Mouse (Mus musculus) megakaryocyte-erythroid progenitor cell, adult 5-6 weeks (primary cell): ENCODE results near the gene Minpp1. TPM values are rescaled to one million over a fixed set of nuclear protein-coding genes. Genes with fewer than 3 reads are reported as not detected.
"Not testable (repeated sequence)": the region's sequence is repeated elsewhere in the genome, so short reads cannot be mapped to it uniquely, and the experiment has no call there.

Experiments
- ATAC-seq: replicated peaks from 2 replicates; pipeline ENCODE4 v1.8.0; 2016; ENCODE audit warnings: mild to moderate bottlenecking, inconsistent platforms; ENCODE audit not compliant: severe bottlenecking, poor library complexity, low FRiP score, low TSS enrichment
- total RNA-seq, 2 experiments: library from RNA; stranded (forward) in 1 of 2; stranded (reverse) in 1 of 2; fragments of 200-1000, 215-1000 nt in 1 of 2; fragments of >200 nt in 1 of 2; fragmentation: Nextera tagmentation in 1 of 2; gene quantifications; 2 replicates each; pipeline ENCODE4 v1.2.3; 2014 to 2017

Minpp1 gene
- total RNA-seq (2014; fragmentation: Nextera tagmentation) = 239 and 247 TPM in 2 replicates
- 192 and 210 TPM in 2 replicates for total RNA-seq (2017)

DNA sequence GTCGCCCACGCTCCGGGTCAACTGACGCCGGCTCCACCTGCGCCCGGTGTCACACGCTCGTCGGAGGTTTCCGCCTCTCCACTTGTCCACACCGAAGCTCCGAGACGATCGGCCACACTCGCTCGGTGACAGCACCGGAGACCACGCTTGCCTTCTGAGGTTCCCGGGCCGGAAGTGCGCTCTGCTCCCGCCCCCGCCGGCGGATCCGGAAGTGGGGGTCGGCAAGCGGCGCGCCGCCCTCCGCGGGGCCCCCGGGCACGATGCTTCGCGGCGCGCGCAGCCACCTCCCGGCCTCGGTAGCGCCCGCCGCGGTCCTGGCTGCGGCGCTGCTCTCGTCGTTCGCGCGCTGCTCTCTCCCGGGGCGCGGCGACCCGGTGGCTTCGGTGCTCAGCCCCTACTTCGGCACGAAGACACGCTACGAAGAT lies at the start of gene Minpp1:
Minpp1 (plus strand) TSS at position 89 of the 425 bp plus-strand sequence.
- ATAC-seq = peak; percentile 67

DNA sequence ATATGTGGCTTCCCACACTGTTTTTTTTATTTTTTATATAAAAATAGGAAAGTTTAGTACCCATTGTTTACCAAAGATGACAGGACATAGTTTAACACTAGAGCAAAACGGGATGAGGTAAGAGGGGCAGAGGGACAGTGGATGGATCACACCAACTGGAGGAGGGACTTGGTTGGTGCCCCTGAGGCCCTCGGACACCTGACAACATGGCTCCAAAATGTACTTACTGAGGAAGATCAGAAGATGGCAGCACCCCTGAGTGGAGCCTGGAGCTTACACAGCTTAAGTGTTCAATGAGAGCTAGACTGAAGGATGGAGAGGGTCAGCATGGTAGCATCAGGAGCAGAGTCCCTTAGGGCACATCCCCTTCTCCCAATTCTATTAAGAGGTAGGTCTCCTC lies 46.2 kb upstream of the Minpp1 start:
- ATAC-seq = no peak

DNA sequence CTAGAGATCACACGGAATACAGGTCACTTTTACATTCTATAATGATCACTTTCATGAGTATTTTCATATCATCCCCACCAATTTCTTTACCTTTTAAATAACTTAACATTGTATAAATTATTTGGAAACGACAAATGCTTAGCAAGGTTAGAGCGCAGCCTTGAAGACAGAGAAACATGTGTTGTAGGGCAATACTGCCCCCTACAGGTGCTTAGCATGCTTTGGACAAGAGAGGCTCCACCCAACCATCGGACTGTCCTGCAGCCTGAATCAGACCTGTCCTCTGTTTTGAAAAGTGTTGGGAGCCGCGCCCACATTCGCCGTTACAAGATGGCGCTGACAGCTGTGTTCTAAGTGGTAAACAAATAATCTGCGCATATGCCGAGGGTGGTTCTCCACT lies 44.0 kb upstream of the Minpp1 start:
- no peak for ATAC-seq

DNA sequence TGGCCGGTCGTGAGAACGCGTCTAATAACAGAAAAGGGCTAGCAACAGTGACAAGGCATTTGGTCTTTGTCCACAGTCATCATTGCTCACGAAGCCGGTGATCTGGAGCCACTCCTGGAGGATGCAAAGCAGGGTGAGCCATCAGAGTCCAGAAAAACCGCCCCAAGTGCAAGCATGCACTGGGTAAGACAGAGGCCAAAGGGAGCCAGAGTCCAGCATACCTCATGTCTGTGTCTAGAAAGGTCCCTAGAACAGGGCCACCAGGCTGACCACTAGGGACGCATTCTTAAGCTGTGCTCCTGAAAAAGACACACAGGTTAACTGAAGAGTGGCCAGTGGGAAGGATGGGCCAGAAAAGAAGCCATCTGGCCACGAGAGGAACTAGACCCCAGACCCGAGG lies 36.6 kb upstream of the Minpp1 start:
- ATAC-seq = no peak

DNA sequence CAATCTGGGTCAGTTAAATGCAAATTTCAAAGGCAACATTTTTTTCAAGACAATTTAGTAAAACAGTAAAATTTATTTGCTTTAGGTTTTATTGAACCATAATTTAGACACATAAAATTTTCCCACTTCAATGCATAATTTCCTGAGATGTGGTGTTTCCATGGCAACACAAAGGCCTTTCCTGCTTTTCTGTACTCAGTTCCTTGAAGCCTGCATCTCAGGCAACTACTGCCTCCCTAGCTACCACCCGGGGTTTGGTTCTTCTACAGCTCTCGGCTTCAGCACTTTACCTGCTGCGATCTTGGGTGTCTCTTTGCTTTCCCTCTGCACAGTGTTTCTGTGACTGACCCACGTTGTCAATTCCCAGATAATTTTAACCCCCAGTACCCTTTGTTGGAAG lies 33.3 kb upstream of the Minpp1 start:
- ATAC-seq = no peak

DNA sequence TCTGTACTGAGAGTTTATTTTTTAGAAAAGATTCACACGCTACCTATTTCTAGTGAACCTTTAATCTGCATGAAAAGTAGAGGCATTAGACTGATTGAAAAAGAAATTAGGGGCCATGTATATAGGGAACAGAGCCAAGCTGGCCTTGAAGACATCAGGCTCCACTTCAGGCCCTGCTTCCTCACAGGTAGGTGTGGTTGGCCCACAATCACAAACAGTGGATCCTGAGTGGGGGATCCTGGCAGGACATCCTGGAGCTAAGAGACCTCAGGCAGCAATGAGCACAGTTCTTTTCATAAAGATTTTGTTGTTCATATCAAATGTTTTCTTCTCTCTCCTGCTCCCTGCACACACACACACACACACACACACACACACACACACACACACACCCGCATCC lies 28.8 kb upstream of the Minpp1 start:
- no peak for ATAC-seq

DNA sequence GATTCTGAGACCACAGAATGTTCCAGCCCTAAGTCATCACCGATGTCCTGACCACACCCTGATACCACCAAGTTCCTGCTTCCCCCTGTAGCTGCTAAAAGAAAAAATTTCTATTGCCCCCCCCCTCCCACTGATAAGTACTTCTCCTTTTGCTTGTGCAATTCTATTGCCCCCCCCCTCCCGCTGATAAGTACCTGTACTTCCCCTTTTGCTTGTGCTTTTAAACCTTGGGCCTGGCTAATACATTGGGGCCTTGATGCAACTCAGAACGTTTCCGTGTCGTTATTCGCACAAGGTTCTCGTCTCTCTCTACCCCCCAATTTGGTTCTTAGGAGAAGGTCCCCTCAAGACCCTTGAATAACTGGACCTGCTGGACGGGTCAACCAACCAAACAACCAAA lies 27.9 kb upstream of the Minpp1 start:
- ATAC-seq = not testable (repeated sequence)

DNA sequence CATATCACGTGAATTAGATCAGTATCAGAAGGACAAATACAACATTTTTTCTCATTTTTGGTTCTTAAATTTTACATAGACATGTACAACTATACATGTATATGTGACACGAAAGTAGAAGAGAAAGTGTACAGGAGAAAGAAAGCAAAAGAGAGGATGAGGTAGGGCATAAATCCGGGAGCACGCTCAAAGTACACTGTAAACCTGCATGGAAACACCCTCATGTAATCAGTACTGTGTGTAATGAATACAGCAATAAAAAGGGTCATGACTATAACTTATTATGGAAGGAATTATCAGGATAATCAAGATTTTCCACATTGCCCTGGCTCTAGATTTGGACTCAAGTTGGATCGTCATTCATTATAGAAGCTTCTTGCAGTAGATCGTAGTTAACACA lies 22.5 kb upstream of the Minpp1 start:
- ATAC-seq = no peak

DNA sequence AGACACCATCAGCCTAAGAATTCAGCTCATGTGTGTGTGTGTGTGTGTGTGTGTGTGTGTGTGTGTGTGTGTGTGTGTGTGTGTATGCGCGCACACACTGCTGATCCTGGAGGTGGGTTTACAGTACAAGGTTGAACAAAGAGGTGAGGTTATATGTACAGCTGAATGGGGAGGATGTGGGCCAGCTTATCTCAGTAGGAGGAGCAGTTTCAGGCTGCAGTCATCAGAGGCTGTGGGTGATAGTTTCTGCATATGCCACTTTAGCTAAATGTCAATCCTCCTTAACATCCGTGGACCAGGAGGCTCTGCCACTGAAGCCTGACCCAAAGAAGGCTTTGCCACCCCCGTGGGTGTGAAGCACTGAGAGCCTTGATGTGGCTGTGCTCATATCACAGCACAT lies 20.3 kb upstream of the Minpp1 start:
- ATAC-seq = peak; percentile 62

DNA sequence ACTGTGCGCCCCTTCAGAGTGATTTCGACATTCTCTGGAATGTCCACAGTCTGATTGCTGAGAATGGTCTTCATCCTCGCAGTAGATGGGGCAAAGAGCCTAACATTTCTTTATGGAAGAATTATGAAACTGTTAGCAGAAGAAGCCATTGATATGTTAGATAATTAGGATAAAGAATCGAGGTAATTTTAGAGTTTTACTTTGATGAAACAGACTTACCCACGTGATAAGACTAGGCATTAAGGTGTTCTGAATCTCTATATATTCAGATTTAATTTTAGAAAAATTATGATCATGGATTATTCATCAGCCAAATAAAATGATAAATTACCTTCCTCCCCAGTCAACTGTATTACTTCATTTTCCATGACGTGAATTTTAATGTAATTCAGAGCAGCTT lies 19.1 kb upstream of the Minpp1 start, which contains the start of gene Rpl9-ps6:
Rpl9-ps6 (minus strand) TSS at position 101 of the 400 bp plus-strand sequence.
- no peak for ATAC-seq

DNA sequence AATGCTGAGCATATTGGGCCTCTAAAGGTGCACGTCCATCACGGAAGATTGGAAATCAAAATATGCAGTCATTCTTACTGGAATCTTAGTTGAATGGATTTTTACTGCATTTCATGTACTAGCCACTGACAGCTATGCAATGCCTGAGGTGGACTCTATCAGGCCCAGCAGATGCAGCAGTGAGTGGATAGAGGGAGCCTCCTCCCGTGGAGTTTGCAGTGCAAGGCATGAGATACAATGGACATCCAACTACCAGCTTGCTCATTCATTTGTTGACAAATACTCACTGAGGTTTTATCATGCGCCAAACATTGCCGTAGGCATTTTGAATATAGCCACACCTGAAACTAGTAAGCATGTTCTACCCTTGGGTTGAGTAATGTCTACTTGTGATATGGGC lies 18.2 kb upstream of the Minpp1 start:
- peak; percentile 75 for ATAC-seq

DNA sequence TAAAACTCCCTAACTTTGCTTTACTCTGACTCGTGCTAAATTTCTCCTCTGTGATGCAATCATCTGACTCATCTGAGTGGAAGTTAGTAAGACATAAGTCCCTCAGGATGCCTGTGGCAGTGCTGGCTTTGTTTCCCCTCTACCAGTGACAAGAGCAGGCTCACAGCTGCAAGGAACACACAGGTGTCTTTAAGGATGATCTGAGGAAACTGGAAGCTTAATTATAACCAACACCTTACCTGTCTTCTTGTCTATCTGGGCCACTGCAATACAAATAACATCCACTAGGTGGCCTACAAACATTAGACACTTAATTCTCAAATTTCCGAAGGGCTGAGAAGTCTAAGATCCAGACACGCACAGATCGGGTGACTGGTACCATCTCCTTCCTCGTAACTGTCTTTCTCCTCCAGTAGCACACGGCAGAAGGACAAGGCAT lies 15.5 kb upstream of the Minpp1 start:
- peak; percentile 57 for ATAC-seq

DNA sequence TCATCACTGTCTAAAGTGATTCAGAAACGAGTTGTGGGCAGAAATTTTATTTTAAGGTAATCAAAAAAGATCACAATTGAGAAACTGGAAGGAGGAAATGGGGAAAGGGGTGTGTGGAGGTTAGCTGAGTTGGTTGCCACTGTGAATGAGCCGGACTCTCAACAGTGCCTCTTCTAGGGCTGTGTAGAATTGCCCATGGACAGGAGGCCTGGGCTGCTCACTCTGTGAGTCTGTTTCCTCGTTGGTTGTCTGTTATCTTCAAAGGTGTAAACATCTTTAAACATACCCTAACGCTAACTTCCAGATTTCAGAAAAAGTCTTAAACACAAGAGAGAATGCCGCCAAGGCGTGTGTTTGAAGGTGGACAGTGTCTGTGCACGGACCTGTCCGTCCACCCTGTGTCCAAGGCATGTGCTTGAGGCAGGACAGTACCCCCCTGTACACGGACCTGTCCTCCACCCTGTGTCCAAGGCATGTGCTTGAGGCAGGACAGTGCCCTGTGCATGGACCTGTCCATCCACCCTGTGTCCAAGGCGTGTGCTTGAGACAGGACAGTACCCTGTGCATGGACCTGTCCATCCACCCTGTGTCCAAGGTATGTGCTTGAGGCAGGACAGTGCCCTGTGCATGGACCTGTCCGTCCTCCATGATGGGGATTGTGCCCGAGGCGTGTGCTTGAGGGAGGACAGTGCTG lies 14.9 kb upstream of the Minpp1 start:
- peak; percentile 52; the same call in 1 of the 2 replicates for ATAC-seq

DNA sequence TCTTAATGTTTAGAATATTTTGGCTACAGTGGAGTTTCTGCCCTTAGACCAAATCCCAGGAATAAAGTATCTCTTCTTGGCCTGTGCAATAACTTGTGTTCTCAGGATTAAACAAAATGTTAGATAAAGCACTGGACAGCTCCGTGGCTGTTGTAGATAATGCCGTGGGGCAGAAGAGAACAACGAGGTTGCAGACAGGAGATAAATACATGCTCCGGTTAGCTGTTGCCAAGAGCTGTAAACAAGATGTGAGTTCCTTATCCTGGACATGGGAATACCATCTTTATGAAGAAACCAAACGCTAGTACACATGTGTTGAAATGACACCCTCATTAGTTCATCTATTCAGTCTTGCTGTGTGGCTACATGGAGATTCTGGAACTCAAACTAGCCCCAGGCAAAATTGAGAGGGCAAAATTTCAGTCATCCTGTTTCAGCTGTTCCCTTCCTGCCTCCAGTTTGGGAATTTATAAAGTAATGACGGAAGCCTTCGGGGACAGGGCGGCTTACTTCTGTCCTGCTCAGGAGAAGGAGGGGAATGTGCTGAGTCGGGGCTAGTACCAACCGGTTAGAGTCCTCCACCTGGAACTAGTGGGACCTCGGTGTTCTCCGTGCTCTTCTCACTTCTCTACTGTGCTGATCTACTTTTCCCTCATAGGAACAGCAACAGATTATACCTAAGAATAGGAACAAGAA lies 9.4 kb upstream of the Minpp1 start:
- peak; percentile 82 for ATAC-seq

DNA sequence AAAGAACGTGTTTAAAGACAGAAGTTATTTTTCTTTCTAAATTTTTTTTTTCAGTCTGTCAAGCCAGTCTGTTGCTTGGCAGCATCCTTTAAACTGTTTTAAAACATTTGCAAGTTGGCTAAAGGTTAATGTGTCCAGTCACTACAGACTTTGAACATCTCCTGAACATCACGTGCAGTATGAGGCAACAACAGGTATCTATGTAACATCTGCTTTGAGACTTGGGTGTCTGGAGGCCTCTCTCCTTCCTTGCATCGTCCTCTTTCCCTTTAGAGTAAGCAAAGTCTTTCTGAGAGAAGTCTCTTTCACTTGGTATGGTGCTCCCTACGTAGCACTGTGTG lies 8.9 kb upstream of the Minpp1 start:
- ATAC-seq = no peak

DNA sequence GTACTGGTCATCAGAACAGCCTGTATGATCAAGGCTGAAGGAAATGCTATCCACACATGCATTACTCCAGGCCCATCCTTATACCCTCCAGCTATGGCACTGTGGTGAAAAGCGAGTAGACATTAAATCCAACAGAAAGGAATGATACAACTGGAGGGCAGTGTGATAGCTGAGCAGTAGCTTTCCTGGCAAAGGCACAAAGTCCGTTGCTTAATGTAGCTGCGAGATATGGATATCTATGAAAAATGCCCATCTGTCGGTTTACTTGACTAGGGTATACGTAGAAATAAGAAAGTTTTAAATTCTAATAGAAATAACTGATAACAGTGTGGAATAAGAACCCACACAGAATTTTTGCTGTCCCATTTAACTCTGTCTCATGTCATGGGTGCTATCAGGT lies 5.3 kb upstream of the Minpp1 start:
- peak; percentile 60 for ATAC-seq

DNA sequence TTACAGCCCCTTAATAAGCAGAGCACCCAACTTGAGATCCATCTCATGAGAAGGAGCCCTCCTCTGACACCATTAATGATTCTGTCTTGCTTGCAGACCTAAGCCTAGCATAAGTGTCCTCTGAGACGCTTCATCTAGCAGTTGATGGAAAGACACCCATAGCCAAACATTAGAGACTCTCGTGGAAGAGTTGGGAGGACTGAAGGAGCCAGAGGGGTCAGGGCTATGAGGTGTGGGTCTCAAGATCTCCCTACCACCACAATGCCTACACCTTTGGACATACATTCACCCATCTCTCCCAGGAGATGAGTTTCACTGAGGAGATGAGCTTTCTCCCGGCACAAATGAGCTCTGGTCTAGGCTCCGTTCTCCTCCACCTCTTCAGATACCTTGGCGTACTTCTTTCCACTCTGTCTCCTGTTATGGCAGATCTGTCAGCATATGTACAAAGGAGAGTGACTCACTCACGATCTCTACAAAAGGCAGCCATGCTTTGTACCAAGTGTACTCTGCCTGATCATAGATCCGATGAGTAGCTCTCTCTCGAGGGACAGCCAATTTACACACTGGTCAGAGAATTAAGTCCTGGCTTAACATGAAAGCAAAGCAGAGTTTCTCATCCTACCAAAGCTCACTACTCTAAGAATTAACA lies 4.7 kb upstream of the Minpp1 start:
- ATAC-seq = no peak

DNA sequence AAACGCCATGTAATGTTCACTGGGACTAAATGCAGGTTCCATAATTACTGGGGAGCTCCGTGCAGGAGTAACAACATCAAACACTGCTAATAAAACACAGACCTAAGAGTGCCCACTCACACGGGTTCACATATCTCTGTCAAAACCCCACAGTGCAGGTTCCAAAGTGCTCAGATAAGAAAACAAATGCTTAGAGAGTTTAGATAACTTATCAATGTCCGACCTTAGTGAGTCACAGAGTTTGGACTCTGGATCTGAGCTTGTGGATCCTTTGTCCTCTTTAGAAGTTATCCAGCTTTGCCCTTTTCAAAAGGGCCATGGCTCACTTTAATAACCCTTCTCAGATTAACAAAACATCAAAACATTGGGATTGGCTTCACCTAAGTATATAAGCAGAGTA lies 4.1 kb upstream of the Minpp1 start:
- ATAC-seq = no peak

DNA sequence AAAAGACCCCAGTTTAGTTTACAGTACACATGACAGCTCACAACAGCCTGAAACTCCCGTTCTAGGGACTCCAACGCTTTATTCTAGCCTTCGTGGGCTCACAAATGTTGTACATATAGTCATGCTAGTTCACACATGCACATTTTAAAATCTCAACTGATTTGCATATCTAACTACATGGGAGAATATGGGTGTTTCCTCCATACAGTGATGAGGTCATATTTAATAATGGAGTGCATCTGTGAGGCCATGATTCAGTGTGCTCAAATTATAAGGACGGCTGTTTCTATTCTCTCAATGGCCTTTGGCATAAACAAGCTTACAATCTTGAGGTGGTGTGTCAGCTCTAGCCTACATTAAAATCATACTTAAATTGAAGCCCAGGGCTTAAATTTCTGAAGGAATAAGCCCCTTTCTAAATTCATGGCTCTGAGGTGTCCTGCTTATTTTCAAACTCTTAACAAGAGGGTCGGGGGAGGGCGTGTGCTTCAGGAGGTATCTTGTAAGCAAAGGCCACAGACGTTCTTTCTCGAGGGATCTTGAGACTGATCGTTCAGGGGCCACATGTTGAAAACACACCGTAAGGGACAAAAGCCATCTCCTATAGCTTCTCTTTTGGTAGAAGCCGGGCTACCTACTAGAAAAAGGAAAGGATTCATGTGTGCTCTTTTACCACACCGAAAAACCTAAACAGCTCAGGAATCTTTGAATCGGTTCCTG lies 468 bp upstream of the Minpp1 start:
- ATAC-seq = peak; percentile 31

DNA sequence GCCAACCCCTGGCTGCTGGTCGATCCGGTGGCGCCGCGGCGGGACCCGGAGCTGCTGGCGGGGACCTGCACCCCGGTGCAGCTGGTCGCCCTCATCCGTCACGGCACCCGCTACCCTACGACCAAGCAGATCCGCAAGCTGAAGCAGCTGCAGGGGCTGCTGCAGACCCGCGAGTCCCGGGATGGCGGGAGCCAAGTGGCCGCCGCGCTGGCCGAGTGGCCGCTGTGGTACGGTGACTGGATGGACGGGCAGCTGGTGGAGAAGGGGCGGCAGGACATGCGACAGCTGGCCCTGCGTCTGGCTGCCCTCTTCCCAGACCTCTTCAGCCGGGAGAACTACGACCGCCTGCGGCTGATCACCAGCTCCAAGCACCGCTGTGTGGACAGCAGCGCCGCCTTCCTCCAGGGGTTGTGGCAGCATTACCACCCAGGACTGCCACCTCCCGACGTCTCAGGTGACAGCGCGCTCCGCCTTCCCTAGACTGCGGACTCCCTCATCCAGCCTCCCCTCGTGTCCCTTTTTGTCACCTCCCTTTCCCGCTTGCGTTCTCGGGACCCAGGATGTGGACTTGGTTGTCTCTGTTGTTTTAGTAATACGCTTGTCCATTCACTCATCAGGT lies 646 bp downstream of the Minpp1 start:
- peak; percentile 70 for ATAC-seq
